Mouse (Mus musculus): Measurements from ENCODE around the gene Lrrc25. TPM values are rescaled to one million over a fixed set of nuclear protein-coding genes. Genes with fewer than 3 reads are reported as not detected.

The Lrrc25 gene
- polyA plus RNA-seq, 1 experiment from 2014 or later = 1.3 TPM

Other genes with a start within 250 kb of the Lrrc25 start
- 3.0 and 4.6 TPM in 2 replicates for gene Comp, start 242.6 kb upstream of the Lrrc25 start, polyA plus RNA-seq (2014; fragmentation: Nextera tagmentation; extraction: Ambion mirVana)
- 12.2 and 14.1 TPM in 2 replicates for gene Crtc1, start 176.6 kb upstream of the Lrrc25 start, polyA plus RNA-seq (2014; fragmentation: Nextera tagmentation; extraction: Ambion mirVana)
- 9.6 and 9.8 TPM in 2 replicates for gene Klhl26, start 139.2 kb upstream of the Lrrc25 start, polyA plus RNA-seq (2014; fragmentation: Nextera tagmentation; extraction: Ambion mirVana)
- gene Tmem59l, start 128.8 kb upstream of the Lrrc25 start, polyA plus RNA-seq (2014; fragmentation: Nextera tagmentation; extraction: Ambion mirVana) = 0.31 TPM in 1 of 2 replicates, not detected in the other
- gene Crlf1, start 123.0 kb upstream of the Lrrc25 start, polyA plus RNA-seq (2014; fragmentation: Nextera tagmentation; extraction: Ambion mirVana) = 0.42 and 2.0 TPM in 2 replicates
- gene Rex1bd, start 109.4 kb upstream of the Lrrc25 start, polyA plus RNA-seq (2014; fragmentation: Nextera tagmentation; extraction: Ambion mirVana) = 129 and 138 TPM in 2 replicates
- 900 and 1,040 TPM in 2 replicates for gene Uba52, start 105.4 kb upstream of the Lrrc25 start, polyA plus RNA-seq (2014; fragmentation: Nextera tagmentation; extraction: Ambion mirVana)
- 189 and 209 TPM in 2 replicates for gene Fkbp8, start 88.4 kb upstream of the Lrrc25 start, polyA plus RNA-seq (2014; fragmentation: Nextera tagmentation; extraction: Ambion mirVana)
- 79.3 and 85.7 TPM in 2 replicates for gene Kxd1, start 88.2 kb upstream of the Lrrc25 start, polyA plus RNA-seq (2014; fragmentation: Nextera tagmentation; extraction: Ambion mirVana)
- 13.0 and 13.2 TPM in 2 replicates for gene Ell, start 76.7 kb upstream of the Lrrc25 start, polyA plus RNA-seq (2014; fragmentation: Nextera tagmentation; extraction: Ambion mirVana)
- 59.5 and 69.8 TPM in 2 replicates for gene Isyna1, start 21.8 kb upstream of the Lrrc25 start, polyA plus RNA-seq (2014; fragmentation: Nextera tagmentation; extraction: Ambion mirVana)
- gene Ssbp4, start 7.3 kb upstream of the Lrrc25 start, polyA plus RNA-seq (2014; fragmentation: Nextera tagmentation; extraction: Ambion mirVana) = 83.7 and 85.8 TPM in 2 replicates
- 1.1 TPM in 2 replicates for gene Gdf15, start 16.3 kb downstream of the Lrrc25 start, polyA plus RNA-seq (2014; fragmentation: Nextera tagmentation; extraction: Ambion mirVana)
- 39.7 and 46.6 TPM in 2 replicates for gene Pgpep1, start 44.2 kb downstream of the Lrrc25 start, polyA plus RNA-seq (2014; fragmentation: Nextera tagmentation; extraction: Ambion mirVana)
- gene Lsm4, start 57.1 kb downstream of the Lrrc25 start, polyA plus RNA-seq (2014; fragmentation: Nextera tagmentation; extraction: Ambion mirVana) = 316 and 334 TPM in 2 replicates
- 122 and 137 TPM in 2 replicates for gene Jund, start 82.8 kb downstream of the Lrrc25 start, polyA plus RNA-seq (2014; fragmentation: Nextera tagmentation; extraction: Ambion mirVana)
- not detected in 2 replicates for gene Iqcn, start 87.3 kb downstream of the Lrrc25 start, polyA plus RNA-seq (2014; fragmentation: Nextera tagmentation; extraction: Ambion mirVana)
- not detected in 2 replicates for gene Gm3336, start 102.4 kb downstream of the Lrrc25 start, polyA plus RNA-seq (2014; fragmentation: Nextera tagmentation; extraction: Ambion mirVana)
- gene Pde4c, start 107.6 kb downstream of the Lrrc25 start, polyA plus RNA-seq (2014; fragmentation: Nextera tagmentation; extraction: Ambion mirVana) = 0.08 and 0.23 TPM in 2 replicates
- 24.1 and 25.7 TPM in 2 replicates for gene Rab3a, start 138.5 kb downstream of the Lrrc25 start, polyA plus RNA-seq (2014; fragmentation: Nextera tagmentation; extraction: Ambion mirVana)
- gene Mpv17l2, start 144.8 kb downstream of the Lrrc25 start, polyA plus RNA-seq (2014; fragmentation: Nextera tagmentation; extraction: Ambion mirVana) = 44.0 and 47.4 TPM in 2 replicates
- 23.1 and 26.7 TPM in 2 replicates for gene Pik3r2, start 160.6 kb downstream of the Lrrc25 start, polyA plus RNA-seq (2014; fragmentation: Nextera tagmentation; extraction: Ambion mirVana)
- gene Mast3, start 188.9 kb downstream of the Lrrc25 start, polyA plus RNA-seq (2014; fragmentation: Nextera tagmentation; extraction: Ambion mirVana) = 6.7 and 9.4 TPM in 2 replicates
- 0.09 TPM in 1 of 2 replicates, not detected in the other for gene Il12rb1, start 192.3 kb downstream of the Lrrc25 start, polyA plus RNA-seq (2014; fragmentation: Nextera tagmentation; extraction: Ambion mirVana)
- 2.5 and 2.8 TPM in 2 replicates for gene Arrdc2, start 223.6 kb downstream of the Lrrc25 start, polyA plus RNA-seq (2014; fragmentation: Nextera tagmentation; extraction: Ambion mirVana)
- gene Kcnn1, start 247.1 kb downstream of the Lrrc25 start, polyA plus RNA-seq (2014; fragmentation: Nextera tagmentation; extraction: Ambion mirVana) = 1.8 and 2.2 TPM in 2 replicates

All from heart, embryonic 14.5 days (tissue).